Mouse (Mus musculus): ENCODE measurements around the gene Ube2cbp.
A peak's percentile ranks its signal among the peaks of the same experiment; 100 is the strongest.

Gene Ube2cbp

GRCm38 (mm10) chr9:86464151-86465105, at the start of gene Ube2cbp:
TSS of gene Ube2cbp (minus strand) at chr9:86464950.
- DNase-seq (ENCODE audit: low spot score in 2 of 2): peak; percentile 80 to 86

DNA sequence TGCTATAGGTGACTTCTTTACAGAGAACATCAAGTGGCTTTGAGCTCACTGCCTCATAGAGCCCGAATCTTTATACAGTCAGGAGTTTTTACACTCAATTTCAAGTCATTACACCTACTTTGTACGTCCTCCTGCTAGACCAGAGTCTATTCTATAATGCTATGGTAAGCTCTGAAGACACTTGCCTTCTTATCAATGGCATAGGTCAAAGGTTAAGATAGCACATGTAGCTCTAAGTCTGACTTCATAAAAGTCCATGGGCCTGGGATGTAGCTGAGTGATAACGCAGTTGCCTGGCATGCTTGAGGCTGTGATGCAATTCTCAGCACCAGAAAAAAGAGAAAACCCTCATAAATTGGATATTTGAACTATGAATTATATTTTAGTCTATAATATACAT, 49.6 kb upstream of the Ube2cbp start:
- DNase-seq (ENCODE audit: low spot score in 2 of 2): no peak

GRCm38 (mm10) chr9:86513733-86514132, 49.0 kb upstream of the Ube2cbp start:
- no peak for DNase-seq (ENCODE audit: low spot score in 2 of 2)

GRCm38 (mm10) chr9:86507437-86507836, 42.7 kb upstream of the Ube2cbp start:
- DNase-seq (ENCODE audit: low spot score in 2 of 2): no peak

DNA sequence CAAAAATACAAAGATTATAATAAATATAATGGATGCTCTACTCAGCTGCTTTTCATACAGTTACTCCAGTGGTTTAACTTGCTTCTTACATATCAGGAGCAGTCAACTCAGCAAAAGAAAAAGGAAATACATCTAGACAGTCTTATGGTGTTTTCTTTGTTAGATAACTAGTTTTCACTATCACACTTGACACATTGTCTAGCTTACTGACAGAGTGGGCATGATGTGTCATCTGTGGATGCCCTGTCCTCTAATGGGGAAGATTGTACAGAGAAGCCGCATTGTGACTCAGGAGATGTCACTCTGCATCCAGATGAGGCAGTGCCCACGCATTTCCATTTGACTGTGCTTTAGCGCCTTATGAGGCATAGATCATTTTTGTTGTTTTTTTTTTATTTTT, 34.3 kb upstream of the Ube2cbp start:
- DNase-seq (ENCODE audit: low spot score in 2 of 2): no peak

DNA sequence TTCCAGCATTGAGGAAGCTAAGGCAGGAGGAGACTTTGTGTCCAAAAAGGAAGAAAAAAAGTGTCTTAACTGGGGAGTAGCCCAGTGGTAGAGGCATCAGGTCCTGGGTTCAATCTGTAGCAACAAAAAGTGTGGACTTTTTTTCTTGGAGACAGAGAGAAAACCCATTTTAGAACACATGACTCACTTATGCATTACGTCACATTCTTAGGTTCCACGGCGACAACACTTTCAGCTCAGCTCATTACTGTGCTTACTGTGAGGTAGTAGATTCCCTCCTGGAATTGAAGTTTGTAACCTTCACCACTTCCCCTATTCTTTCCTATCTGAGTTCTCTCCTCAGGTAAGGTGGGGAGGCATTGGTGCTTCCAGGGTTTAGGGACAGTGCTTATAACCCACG, 31.5 kb upstream of the Ube2cbp start:
- DNase-seq (ENCODE audit: low spot score in 2 of 2): no peak

DNA sequence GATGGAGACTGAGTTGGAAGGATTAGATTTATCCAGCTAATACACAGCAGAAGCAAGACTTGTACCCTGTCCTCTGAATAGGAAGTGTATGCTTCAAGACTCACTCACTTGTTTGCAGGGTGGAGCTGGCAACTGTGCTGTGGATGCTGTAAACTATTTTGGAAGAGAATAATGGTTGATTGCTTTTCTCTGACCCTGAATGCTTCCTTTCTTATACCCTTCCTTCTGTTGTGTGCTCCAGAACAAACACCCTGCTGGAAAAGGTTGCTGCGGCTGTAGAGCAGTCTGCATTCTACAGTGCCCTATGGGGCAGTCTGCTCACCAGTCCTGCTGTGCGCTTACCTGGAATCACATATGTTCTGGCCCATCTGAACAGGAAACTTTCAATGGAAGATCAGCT, 27.0 kb upstream of the Ube2cbp start:
- DNase-seq (ENCODE audit: low spot score in 2 of 2): no peak

DNA sequence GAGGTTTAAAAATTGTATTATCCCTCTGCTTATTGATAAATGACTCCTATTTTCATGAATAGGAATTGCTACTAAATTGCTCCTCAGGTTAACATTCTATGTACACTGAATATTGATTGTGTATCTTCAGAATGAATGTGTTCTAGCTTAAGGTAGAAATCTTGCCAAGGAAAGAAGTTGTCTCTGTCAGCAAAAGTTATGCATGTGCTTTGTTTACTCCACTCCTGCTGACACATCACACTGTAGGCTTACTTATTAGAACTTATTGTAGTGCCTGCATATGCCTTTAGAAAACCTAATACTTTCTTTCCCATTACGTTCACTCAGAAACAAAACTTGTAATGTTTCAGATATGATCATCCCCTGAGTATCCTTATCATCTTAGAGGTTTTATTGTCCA, 17.5 kb upstream of the Ube2cbp start:
- DNase-seq (ENCODE audit: low spot score in 2 of 2): no peak

- no peak for DNase-seq (ENCODE audit: low spot score in 2 of 2)
Measured at GRCm38 (mm10) chr9:86478414-86479093, 13.8 kb upstream of the Ube2cbp start.

GRCm38 (mm10) chr9:86476763-86477162, 12.0 kb upstream of the Ube2cbp start:
- DNase-seq (ENCODE audit: low spot score in 2 of 2): no peak

DNA sequence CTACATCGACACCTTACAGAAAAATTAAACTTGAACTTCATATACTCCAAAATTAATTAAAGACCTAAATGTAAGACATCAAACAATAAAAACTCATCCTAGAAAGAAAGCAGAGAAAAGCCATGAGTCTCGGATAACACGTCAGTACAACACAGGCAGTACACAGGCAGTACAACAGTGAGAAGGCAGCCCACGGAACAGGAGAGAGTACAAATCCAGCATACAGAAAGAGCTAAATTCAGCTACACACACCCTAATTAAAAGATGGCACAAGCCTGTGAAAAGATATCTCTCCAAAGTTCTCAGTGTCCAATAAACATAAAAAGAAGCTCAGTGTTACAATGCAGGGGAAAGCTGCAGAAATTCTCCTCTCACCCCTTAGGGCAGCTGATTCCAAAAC, 11.2 kb upstream of the Ube2cbp start:
- DNase-seq (ENCODE audit: low spot score in 2 of 2): no peak

- DNase-seq (ENCODE audit: low spot score in 2 of 2): peak; percentile 78 to 87
Measured at GRCm38 (mm10) chr9:86466990-86467870, 2.5 kb upstream of the Ube2cbp start, which contains the start of gene Dop1a. TSS of gene Dop1a (plus strand) at chr9:86467154.

- no peak for DNase-seq (ENCODE audit: low spot score in 2 of 2)
Measured at GRCm38 (mm10) chr9:86453626-86454025, 11.1 kb downstream of the Ube2cbp start.

- peak; percentile 16 to 49 for DNase-seq (ENCODE audit: low spot score in 2 of 2)
Measured at GRCm38 (mm10) chr9:86451617-86452016, 13.1 kb downstream of the Ube2cbp start.

- no peak for DNase-seq (ENCODE audit: low spot score in 2 of 2)
Measured at GRCm38 (mm10) chr9:86451094-86451493, 13.7 kb downstream of the Ube2cbp start.

- peak; percentile 49 to 63 for DNase-seq (ENCODE audit: low spot score in 2 of 2)
Measured at GRCm38 (mm10) chr9:86449581-86449980, 15.2 kb downstream of the Ube2cbp start.

GRCm38 (mm10) chr9:86447431-86447830, 17.3 kb downstream of the Ube2cbp start:
- no peak for DNase-seq (ENCODE audit: low spot score in 2 of 2)

DNA sequence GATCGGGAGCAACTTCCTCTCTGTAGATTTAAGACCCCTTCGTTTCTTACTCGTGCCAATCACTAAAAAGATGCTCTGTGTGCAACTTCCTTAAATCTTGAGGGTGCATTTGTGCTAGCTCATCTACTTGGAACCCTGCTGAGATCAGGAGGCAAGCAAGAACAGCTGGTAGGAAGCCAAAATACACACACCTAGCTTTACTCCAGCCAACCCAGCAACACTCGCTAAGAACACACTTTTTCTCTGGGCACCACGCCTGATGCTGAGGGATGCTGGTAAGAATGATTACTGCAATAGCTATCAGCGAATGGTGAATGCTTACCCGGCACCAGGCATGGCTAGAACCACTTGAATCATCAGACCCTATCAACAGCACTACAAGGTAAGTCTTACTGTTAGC, 17.9 kb downstream of the Ube2cbp start:
- DNase-seq (ENCODE audit: low spot score in 2 of 2): no peak

DNA sequence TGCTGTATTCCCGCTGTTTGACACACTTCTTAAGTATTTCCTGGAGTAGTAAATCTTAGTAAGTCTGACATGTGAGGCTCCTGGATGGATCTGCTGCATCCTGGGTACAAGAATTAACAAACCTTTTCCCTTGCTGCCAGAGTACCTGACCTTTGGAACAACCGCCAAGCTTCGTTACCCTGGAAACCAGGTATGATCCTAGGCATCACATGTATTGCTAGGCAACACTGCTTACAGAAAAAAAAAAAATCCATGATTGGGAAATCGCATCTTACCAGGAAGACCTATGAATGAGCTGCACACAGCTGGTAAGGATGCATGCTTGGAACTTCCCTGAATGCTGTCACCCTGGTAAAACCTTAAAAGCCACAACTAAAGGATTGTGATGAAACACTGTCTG, 22.5 kb downstream of the Ube2cbp start:
- DNase-seq (ENCODE audit: low spot score in 2 of 2): no peak

- no peak for DNase-seq (ENCODE audit: low spot score in 2 of 2)
Measured at GRCm38 (mm10) chr9:86438337-86439009, 26.3 kb downstream of the Ube2cbp start.

GRCm38 (mm10) chr9:86436608-86437007, 28.1 kb downstream of the Ube2cbp start:
- no peak for DNase-seq (ENCODE audit: low spot score in 2 of 2)
